Mouse (Mus musculus) CH12.LX (cell line): ENCODE data around the gene Naa35. TPM values are rescaled to one million over a fixed set of nuclear protein-coding genes. Genes with fewer than 3 reads are reported as not detected.
A peak's percentile ranks its signal among the peaks of the same experiment; 100 is the strongest.

Experiments used
- DNase-seq: peaks from one replicate; pipeline ENCODE4 v3.0.0-alpha.2; 2013; ENCODE audit errors: extremely low read depth
- H3K27ac ChIP-seq: 2 replicates; pipeline ENCODE4 v1.5.1; 2012; ENCODE audit warnings: low read depth, mild to moderate bottlenecking, control low read depth, moderate library complexity; ENCODE audit not compliant: insufficient read depth
- H3K27me3 ChIP-seq: replicated peaks from 2 replicates; pipeline ENCODE3; 2012; ENCODE audit warnings: inconsistent platforms
- H3K36me3 ChIP-seq, 2 experiments: replicated peaks in 1 of 2; 2 replicates each; pipeline versions ENCODE3 to v1.6.1; 2012; ENCODE audit warnings: inconsistent platforms in 1 of 2, low read length in 1 of 2, mild to moderate bottlenecking in 1 of 2, mixed read lengths in 1 of 2, moderate library complexity in 1 of 2; ENCODE audit not compliant: control insufficient read depth in 1 of 2, insufficient read depth in 1 of 2
- H3K4me1 ChIP-seq, 2 experiments: 2 replicates each; pipeline ENCODE4 v1.6.1; 2012; ENCODE audit warnings: inconsistent platforms in 1 of 2, moderate library complexity in 1 of 2; ENCODE audit not compliant: insufficient read depth in 2 of 2, control insufficient read depth in 1 of 2
- H3K4me2 ChIP-seq: 2 replicates; pipeline ENCODE4 v1.6.1; 2012; ENCODE audit warnings: low read depth, mild to moderate bottlenecking, control low read depth; ENCODE audit not compliant: poor library complexity, insufficient read depth, severe bottlenecking
- H3K4me3 ChIP-seq, 3 experiments: fragments of 150-350 bp in 1 of 3; sonication (generic) in 1 of 3; replicated peaks in 1 of 3; 2 replicates each; pipeline versions ENCODE3 to v1.5.1; 2011 to 2012; ENCODE audit warnings: low read depth in 2 of 3, low read length in 2 of 3, mild to moderate bottlenecking in 2 of 3, moderate library complexity in 2 of 3, control low read depth in 1 of 3, improper control_type of control experiment in 1 of 3, inconsistent platforms in 1 of 3, mixed read lengths in 1 of 3; ENCODE audit not compliant: poor library complexity in 1 of 3
- H3K79me2 ChIP-seq: replicated peaks from 2 replicates; pipeline ENCODE4 v1.6.1; 2012; ENCODE audit warnings: mild to moderate bottlenecking, moderate library complexity; ENCODE audit not compliant: control insufficient read depth, poor library complexity, insufficient read depth, severe bottlenecking; ENCODE audit errors: extremely low read depth
- H3K9ac ChIP-seq: 2 replicates; pipeline ENCODE4 v1.6.1; 2012; ENCODE audit warnings: low read depth, mild to moderate bottlenecking, control low read depth, moderate library complexity; ENCODE audit not compliant: insufficient read depth
- H3K9me3 ChIP-seq: replicated peaks from 2 replicates; pipeline ENCODE3; 2012; ENCODE audit warnings: low read length, inconsistent platforms, mixed read lengths
- CHD2 ChIP-seq: IDR thresholded peaks from 2 replicates; pipeline ENCODE4 v1.6.1; 2011; ENCODE audit warnings: low read length, improper control_type of control experiment
- E2F4 ChIP-seq: IDR thresholded peaks from 2 replicates; pipeline ENCODE4 v1.6.1; 2011; ENCODE audit warnings: low read depth, low read length, improper control_type of control experiment; ENCODE audit not compliant: insufficient replicate concordance
- EP300 ChIP-seq: IDR thresholded peaks from 2 replicates; pipeline ENCODE4 v1.6.1; 2011; ENCODE audit warnings: low read length, improper control_type of control experiment
- IRF4 ChIP-seq: IDR thresholded peaks from 2 replicates; pipeline ENCODE4 v1.6.1; 2014; ENCODE audit warnings: low read depth, mild to moderate bottlenecking, inconsistent platforms, low read length, improper control_type of control experiment
- JUND ChIP-seq: conservative IDR thresholded peaks from 2 replicates; pipeline ENCODE4 v1.6.1; 2011; ENCODE audit warnings: low read depth, low read length, improper control_type of control experiment
- KAT2A ChIP-seq: IDR thresholded peaks from 2 replicates; pipeline ENCODE4 v1.6.1; 2012; ENCODE audit warnings: low read length, improper control_type of control experiment, inconsistent platforms; ENCODE audit not compliant: insufficient replicate concordance
- MAZ ChIP-seq: IDR thresholded peaks from 2 replicates; pipeline ENCODE4 v1.6.1; 2012; ENCODE audit warnings: low read depth, mild to moderate bottlenecking, inconsistent platforms, low read length, improper control_type of control experiment, moderate library complexity
- MEF2A ChIP-seq: IDR thresholded peaks from 2 replicates; pipeline ENCODE4 v1.6.1; 2014; ENCODE audit warnings: low read depth, mild to moderate bottlenecking, inconsistent platforms, low read length, improper control_type of control experiment, borderline replicate concordance
- MXI1 ChIP-seq: IDR thresholded peaks from 2 replicates; pipeline ENCODE4 v1.6.1; 2011; ENCODE audit warnings: mild to moderate bottlenecking, low read depth, low read length, improper control_type of control experiment
- MYC ChIP-seq: IDR thresholded peaks from 2 replicates; pipeline ENCODE4 v1.6.1; 2011; ENCODE audit warnings: low read depth, mild to moderate bottlenecking, improper control_type of control experiment, low read length
- NELFE ChIP-seq: IDR thresholded peaks from 2 replicates; pipeline ENCODE4 v1.6.1; 2011; ENCODE audit warnings: low read depth, low read length, improper control_type of control experiment
- PAX5 ChIP-seq: IDR thresholded peaks from 2 replicates; pipeline ENCODE4 v1.6.1; 2012; ENCODE audit warnings: low read length, inconsistent platforms, mixed read lengths
- RAD21 ChIP-seq: IDR thresholded peaks from 2 replicates; pipeline ENCODE4 v1.6.1; 2011; ENCODE audit warnings: low read depth, mild to moderate bottlenecking, low read length, improper control_type of control experiment, moderate library complexity
- SIN3A ChIP-seq: IDR thresholded peaks from 2 replicates; pipeline ENCODE4 v1.6.1; 2012; ENCODE audit warnings: low read length, improper control_type of control experiment, inconsistent platforms
- USF1 ChIP-seq: IDR thresholded peaks from 2 replicates; pipeline ENCODE4 v1.6.1; 2014; ENCODE audit warnings: low read depth, mild to moderate bottlenecking, inconsistent platforms, low read length, improper control_type of control experiment
- ZC3H11A ChIP-seq: IDR thresholded peaks from 2 replicates; pipeline ENCODE4 v1.6.1; 2012; ENCODE audit warnings: low read depth, mild to moderate bottlenecking, inconsistent platforms, low read length, improper control_type of control experiment
- ZKSCAN1 ChIP-seq: IDR thresholded peaks from 2 replicates; pipeline ENCODE4 v1.6.1; 2012; ENCODE audit warnings: low read depth, inconsistent platforms, low read length, improper control_type of control experiment, borderline replicate concordance
- ZNF384 ChIP-seq: IDR thresholded peaks from 2 replicates; pipeline ENCODE4 v1.6.1; 2012; ENCODE audit warnings: low read depth, low read length, improper control_type of control experiment, inconsistent platforms
- dilution Hi-C: fragments of 300-500 bp; cut with MboI; formaldehyde crosslinking; loops from 2 replicates; pipeline ENCODE4 v1.14.3; 2020; ENCODE audit warnings: low sequenced_read_pairs; ENCODE audit not compliant: extremely low pct_unique_long_range_greater_than_20kb, extremely low pct_ligation_motif_present
- in situ Hi-C: fragments of 300-500 bp; cut with MboI; formaldehyde crosslinking; loops from 3 replicates; pipeline ENCODE4 v1.14.3; 2019; ENCODE audit warnings: low sequenced_read_pairs, low pct_ligation_motif_present, low pct_unique_long_range_greater_than_20kb, mixed read lengths
- polyA plus RNA-seq: library from polyadenylated mRNA; unstranded; fragments of >175 nt; gene quantifications from 2 replicates; pipeline ENCODE4 v1.2.1, GENCODE M21; 2012; ENCODE audit warnings: low read depth; ENCODE audit not compliant: insufficient read length
- total RNA-seq, 2 experiments: library from RNA; depleted of rRNA; stranded (reverse); fragments of 300-350 nt in 1 of 2; fragments of >200 nt in 1 of 2; gene quantifications; 2 replicates each; pipeline ENCODE4 v1.2.3; 2012 to 2014

The Naa35 gene
- total and polyA plus RNA-seq, 3 experiments, result 46.8 to 60.2 (median 56.4) TPM

DNA sequence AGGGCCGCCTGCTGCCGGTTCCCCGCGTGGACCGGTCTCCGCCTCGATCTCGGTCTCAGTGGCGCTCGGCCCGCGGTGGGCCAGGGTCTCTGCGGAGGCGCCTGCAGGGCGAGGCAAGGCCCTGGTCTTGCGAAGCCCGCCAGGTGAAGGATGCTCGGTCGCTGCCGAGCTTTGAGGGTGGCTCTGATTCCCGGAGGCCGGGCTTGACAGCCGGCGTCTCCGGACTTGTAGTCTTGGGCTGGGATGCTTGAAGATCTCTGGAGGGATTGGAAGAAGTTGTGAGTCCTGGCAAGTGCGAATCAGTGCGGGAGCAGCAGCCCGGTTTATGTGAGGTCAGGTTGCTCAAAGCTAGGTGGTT, 568 bp downstream of the Naa35 start:
- TF ChIP-seq PAX5 (no peak), SIN3A (peak; percentile 7)
- DNase-seq, result peak; percentile 22
- Histone ChIP-seq H3K4me1 (peaks cover 2 to 32% of the 10 kb centered on the region in 2 experiments), H3K9ac (peak overlapping the region; percentile 59), H3K79me2 (peaks cover 25% of the 10 kb centered on the region), H3K9me3 (no peaks in the 10 kb centered on the region), H3K27me3 (no peaks in the 10 kb centered on the region), H3K4me2 (peak overlapping the region; percentile 65), H3K4me3 (peak overlapping the region; percentile 73 to 94 (median 76)), H3K36me3 (peaks cover 24 to 38% of the 10 kb centered on the region in 2 experiments), H3K27ac (no peak overlapping the region)
- in situ Hi-C loops, result no loop called here
- dilution Hi-C loops, result no loop called here

DNA sequence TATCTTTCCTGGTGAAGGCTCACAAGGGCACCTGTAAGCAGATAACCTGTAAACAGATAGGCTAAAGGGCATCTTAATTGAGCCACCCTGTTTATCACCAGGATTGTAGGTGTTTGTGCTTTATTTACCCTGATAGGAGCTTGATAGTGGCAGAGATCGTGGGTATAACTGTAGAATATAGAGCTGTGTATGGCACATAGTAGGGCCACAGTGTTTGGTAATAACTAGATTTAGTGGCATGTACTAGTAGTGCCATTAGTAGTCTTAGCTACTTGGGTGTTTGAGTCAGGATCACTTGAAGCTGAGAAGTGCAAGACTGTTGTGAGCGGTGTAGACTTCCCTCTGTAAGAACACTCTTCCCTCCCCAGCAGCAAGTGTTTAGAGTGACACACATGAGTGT, 2.1 kb downstream of the Naa35 start:
- Histone ChIP-seq H3K27ac (no peak overlapping the region), H3K9me3 (no peaks in the 10 kb centered on the region), H3K4me3 (no peak overlapping the region), H3K4me2 (no peak overlapping the region), H3K27me3 (no peaks in the 10 kb centered on the region), H3K9ac (no peak overlapping the region), H3K36me3 (peaks cover 34 to 52% of the 10 kb centered on the region in 2 experiments)
- in situ Hi-C loops (no loop called here), dilution Hi-C loops (no loop called here)
- DNase-seq, result no peak
- TF ChIP-seq ZKSCAN1 (peak; percentile 29; the same call in 1 of the 2 replicates), ZNF384 (no peak)
- TF ChIP-seq, all 38 proteins: peak for 1
- Histone ChIP-seq H3K79me2 (peaks cover 25% of the 10 kb centered on the region), H3K4me1 (peaks cover 2 to 32% of the 10 kb centered on the region in 2 experiments)

DNA sequence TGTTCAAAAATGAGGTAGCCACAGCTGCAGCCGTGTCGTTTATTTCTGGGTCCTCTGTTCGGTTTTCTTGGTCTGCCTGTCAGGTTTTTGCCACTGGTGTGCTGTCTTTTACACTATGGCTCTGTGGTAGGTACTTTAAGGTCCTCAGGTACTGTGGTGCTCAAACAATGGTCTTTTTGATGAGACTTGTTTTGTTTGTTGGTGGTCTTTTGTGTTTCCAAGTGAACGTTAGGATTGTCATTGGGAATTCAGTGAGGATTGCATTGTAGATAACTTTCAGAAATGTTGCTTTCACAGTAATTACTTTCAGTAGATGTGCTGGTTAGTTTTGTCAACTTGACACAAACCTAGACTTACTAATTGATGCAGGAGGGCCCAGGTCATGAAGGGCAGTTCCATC, 4.6 kb downstream of the Naa35 start:
- Histone ChIP-seq H3K4me2 (no peak overlapping the region), H3K9ac (no peak overlapping the region), H3K79me2 (peaks cover 29% of the 10 kb centered on the region), H3K4me3 (no peak overlapping the region), H3K4me1 (peaks cover 2 to 26% of the 10 kb centered on the region in 2 experiments), H3K27me3 (no peaks in the 10 kb centered on the region), H3K36me3 (peaks cover 41 to 74% of the 10 kb centered on the region in 2 experiments), H3K27ac (no peak overlapping the region), H3K9me3 (no peaks in the 10 kb centered on the region)
- TF ChIP-seq E2F4 (no peak), EP300 (no peak), KAT2A (no peak), NELFE (no peak), MYC (no peak), IRF4 (no peak), MEF2A (no peak), MAZ (no peak), CHD2 (no peak), MXI1 (no peak), USF1 (no peak), RAD21 (no peak), ZC3H11A (no peak), JUND (no peak)
- in situ Hi-C loops, result no loop called here
- DNase-seq, result no peak
- dilution Hi-C loops, result no loop called here
